Mouse (Mus musculus): ENCODE measurements around the gene Scaf11. TPM values are rescaled to one million over a fixed set of nuclear protein-coding genes. Genes with fewer than 3 reads are reported as not detected.
A peak's percentile ranks its signal among the peaks of the same experiment; 100 is the strongest.
"Not testable (repeated sequence)": the region's sequence is repeated elsewhere in the genome, so short reads cannot be mapped to it uniquely, and the experiment has no call there.

Gene Scaf11
- total RNA-seq, 2 experiments from 2014 or later = 69.4 to 71.1 TPM

DNA sequence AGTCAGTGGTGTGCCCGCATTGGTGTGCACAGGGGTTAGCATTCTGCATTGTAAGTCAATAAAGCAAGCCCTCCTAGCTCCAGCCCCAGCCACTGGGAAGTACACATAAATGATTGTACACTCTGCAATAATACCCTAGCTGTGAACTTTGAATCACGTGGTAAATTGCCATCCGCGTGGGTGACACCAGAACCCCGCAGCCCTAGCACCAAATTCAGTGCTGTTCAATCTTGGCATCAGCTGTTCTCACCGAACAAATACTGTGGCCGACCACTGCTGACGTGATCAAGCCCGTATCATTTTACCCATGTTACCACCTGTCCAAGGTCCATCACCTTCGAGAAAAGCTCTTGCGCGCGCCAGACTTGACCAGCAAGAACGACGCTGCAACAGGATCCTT is 3.2 kb upstream of the Scaf11 start:
- DNase-seq = peak; percentile 2

DNA sequence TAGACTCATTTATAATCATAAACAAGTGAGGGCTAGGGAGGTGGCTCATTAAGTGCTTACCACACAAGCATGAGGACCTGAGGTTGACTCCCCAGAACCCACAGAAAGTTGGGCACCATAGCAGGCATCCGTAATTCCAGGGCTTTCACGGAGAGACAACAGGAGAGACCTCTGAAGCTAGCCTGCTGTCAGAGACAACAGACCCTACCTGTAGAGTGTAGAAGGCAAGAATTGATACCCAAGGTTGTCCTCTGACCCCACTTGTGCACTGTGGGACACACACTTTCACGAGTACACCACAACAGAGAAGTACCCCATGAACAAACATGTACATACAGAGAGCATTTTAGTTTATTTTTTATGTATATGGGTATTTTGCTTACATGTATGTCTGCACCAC is 2.0 kb upstream of the Scaf11 start:
- peak; percentile 3 for DNase-seq

DNA sequence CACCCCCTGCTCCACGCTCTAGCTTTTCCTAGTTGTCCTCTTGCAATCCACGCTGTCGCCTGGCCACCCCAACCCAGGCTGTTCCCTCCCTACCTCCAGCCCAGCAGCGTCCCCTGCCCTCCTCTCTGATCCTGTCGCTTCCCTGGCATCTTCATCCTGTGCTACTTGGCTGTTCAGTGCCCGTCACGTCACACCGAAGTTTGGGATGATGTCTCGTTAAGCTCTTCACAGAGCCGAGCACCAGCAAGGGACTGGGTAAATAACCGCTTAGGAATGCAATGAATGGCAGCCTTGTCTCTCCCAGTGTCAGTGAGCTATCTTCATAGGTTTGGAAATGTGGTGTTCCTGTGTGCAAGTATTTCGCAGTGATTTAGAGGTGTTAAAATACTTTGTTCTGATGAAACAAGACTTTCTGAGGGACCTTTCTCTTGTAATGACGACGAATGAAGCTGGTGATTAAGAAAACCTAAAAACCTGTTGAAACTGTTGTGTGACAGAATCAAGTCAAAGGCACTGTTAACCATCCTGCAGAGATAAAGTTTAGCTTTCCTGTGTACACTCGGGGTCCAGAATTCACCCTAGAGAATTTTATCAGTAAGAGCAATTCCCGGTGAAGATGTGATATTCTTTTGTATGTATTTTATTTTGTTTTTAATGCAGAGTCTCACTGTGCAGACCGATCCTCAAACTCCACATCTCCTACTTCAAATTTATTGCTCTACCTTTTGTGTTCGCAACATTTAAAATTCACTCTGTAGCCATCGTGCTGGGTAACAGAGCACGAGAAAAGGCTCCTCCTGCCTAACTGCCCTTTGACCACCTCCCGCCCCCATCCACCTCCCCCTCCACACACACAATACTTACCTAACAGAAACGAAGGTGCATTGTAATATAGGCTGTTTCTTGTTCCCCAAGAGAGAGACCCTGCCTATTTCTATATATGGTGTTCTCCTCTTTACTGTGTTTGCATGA is 1.2 kb upstream of the Scaf11 start:
- no peak for DNase-seq

DNA sequence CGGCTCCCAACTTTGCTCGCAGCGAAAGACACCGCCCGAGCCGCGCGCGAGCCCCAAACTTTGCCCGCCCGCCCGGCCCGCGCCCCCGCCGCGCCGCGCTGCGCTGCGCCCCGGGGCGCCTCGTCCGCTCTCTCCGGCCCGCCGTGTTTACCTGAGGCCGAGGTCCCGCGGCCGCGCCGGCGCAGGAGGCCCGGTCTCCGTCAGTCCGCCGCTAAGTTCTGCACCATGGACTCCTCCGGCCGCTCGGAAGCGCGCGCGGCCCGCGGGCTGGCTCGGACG is 253 bp downstream of the Scaf11 start:
- no peak for DNase-seq

- peak; percentile 69 for DNase-seq
Measured at GRCm38 (mm10) chr15:96459741-96460450, 747 bp downstream of the Scaf11 start.

DNA sequence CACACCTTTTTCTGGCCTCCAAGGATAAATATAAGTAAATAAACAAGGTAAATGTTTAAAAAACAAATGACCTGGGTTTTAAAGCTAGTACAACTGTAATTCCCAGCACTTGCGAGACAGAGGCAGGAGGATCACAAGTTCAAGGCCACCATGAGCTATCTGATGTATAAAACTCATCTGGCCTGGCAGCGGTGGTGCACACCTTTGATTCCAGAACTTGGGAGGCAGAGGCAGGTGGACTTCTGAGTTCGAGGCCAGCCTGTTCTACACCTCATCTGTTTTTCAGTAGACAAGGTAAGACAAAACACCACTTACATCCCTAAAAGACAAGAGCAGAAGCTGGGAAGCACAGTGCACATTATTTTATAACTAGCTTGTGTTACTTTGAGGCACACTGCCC is 2.4 kb downstream of the Scaf11 start:
- no peak for DNase-seq

- DNase-seq = no peak
Measured at GRCm38 (mm10) chr15:96457338-96457664, 3.3 kb downstream of the Scaf11 start.

DNA sequence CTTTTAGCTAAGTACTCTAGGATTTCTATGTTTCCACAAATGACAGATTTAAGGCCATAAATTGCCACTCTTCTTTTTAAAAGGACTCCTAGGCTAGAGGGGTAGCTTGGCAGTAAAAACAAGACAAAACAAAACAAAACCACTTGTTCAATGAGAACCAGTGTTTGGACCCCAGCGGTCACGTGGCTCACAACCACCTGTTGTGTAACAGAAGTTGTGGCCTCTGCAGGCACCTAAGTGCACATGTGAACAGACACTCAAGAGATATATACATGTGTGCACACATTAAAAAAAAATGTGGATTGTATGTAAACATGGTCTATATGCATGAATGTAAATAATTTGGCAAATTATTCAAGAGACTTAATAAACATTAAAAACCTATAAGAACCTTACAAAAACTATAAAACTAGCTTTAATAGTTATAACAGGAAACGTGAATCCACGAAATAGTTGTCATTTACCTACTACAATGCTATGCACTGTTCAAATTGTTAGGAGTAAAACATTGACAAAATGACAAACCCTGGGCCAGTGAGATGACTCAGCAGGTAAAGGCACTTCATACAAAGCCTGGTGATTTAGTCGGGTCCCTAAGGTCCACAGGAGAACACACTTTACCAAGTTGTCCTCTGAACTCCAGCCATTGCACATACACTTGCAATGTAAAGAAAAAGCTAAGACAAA is 3.8 kb downstream of the Scaf11 start:
- DNase-seq = no peak

- DNase-seq = no peak
Measured at GRCm38 (mm10) chr15:96455595-96456214, 4.9 kb downstream of the Scaf11 start.

DNA sequence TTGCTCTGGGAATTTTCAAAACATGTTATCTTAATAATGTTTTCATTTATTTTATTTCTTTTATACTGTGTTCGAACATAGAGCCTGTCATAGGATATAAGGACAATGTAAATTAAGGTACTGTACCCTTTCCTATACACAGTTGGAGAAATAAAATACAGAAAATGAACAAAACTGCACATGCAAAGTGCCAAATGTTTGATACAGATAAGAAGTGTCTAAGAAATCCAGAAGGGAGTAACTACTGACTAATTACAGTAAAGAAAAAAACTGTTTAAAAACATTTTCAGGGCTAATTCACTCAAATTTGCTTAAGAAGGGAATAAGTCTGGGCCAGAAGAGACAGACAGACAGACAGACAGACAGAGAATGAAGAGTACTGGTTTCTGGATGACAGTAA is 7.3 kb downstream of the Scaf11 start:
- DNase-seq = no peak

- no peak for DNase-seq
Measured at GRCm38 (mm10) chr15:96448656-96449299, 11.9 kb downstream of the Scaf11 start.

GRCm38 (mm10) chr15:96446785-96447184 is 13.9 kb downstream of the Scaf11 start:
- no peak for DNase-seq

DNA sequence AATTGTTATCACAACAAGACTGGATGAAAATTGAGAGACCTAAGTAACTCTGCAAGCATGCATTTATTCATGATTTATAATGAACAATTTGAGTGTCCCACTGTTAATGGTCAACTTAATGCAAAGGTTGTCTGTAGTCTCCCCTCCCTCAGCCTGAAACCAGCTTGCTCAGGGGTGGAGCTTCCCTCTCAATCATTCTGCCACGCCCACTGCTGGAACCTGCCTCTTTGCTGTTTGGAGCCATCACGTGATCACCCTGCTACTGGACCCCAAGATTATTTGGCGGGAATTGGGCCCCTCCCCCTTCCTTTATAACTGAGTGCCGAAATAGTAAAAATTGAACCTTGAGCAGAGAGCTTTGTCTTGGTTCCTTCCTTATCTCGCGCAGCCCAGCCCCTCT is 19.2 kb downstream of the Scaf11 start:
- DNase-seq = not testable (repeated sequence)

DNA sequence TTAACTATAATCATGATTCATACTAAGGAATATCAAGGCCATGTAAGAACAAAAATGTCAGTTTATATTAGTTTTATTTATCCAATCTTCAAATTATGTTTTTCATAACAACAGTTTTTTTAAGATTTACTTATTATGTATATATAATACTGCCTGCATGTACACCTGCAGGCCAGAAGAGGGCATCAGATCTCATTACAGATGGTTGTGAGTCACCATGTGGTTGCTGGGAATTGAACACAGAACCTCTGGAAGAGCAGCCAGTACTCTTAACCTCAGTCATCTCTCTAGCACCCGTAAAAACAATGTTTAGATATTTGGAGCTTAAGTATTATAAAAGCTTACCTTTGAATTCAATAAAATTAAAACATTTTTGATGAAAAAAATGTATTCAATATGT is 26.4 kb downstream of the Scaf11 start:
- DNase-seq = no peak

GRCm38 (mm10) chr15:96419920-96420319 is 40.7 kb downstream of the Scaf11 start:
- DNase-seq = no peak

DNA sequence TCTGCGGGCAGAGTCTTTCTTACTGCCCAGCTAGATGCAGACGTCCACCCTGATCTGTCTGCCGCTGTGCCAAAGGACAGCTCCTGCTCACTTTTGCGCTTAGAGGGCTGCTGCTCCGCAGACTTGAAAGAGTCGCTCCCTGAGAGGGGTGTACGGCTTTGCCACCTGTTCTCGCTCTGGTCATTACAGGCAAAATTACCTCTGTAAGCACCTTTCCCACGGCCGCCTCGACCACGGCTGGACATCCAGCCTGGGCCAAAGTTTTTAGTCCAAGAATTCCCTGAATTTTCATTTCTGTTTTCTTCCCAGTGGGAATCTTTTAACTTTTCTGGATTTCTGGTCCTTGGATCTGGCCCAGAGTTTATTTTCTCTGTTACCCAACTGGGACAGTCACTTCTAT is 42.5 kb downstream of the Scaf11 start:
- DNase-seq = no peak

DNA sequence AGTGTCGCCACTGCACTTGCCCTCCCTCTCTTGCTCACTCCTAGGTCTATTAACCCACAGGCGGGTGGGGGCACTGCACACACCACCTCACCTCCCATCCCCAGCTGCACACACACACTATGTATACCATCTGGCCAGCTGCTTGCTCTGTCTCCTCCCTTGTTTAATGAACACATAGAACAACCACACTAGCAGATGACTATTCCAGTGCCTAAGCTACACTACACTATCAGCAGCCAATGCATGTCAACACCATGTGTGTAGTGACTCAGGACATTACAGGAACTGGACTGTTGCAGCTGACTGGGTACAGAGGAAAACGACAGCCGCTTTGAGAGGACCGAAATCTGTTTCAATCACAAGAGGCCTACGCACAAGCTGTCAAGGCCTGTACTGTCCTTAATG is 51.9 kb downstream of the Scaf11 start:
- no peak for DNase-seq

DNA sequence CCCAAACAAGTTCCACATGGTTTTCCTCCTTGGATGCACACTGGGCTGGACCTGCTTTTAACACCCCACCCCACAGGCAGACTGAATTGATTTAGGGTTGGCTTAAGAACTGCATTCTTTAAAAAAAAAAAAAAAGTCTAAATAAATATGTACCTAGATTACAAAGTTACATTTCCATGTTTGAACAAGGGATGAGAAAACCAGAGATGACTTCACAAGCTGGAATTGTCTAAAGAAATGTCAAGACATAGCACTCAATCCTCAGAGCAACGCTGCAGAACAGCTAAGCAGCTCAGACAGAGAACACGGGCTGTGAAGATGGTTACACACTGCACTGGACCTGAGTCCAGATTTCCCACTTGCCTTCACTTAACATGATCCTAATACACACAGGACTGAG is 53.5 kb downstream of the Scaf11 start:
- no peak for DNase-seq

GRCm38 (mm10) chr15:96406253-96406652 is 54.4 kb downstream of the Scaf11 start:
- no peak for DNase-seq

DNA sequence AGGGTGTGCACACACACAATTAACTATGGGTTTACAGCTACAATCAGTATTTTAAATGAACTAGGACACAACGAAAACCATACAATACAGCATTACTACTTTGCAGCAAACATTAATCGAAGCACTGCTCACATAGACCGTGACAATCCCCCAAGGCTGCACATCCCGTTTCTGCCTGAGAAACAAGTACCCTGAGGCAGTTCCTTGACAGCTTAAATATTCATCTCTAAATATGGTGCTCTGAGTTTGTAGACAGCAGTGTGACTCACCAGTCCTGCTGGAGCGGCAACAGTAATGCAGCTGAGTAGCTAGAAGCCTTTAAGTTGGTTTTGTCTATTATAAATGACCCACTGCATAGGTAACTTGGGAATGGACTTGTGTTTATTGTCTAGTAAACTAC is 55.1 kb downstream of the Scaf11 start:
- no peak for DNase-seq

DNA sequence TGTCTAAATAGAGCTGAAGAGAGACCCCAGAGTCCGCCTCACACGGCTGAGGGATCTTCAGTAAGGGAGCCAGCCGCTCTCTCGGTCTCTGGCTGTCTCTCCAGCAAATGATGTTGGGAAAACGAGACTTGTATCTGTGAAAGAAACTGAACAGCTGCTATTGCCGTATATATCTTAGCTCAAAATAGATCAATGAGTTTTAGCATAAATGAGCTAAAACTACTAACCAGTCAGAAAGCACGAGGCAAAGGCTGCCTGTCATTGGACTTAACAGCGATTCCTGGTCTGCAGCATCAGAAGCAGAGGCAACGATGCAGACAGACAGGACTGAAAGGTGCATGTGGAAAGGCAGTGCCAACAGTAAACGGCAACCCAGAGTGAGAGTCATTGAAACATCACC is 62.3 kb downstream of the Scaf11 start:
- DNase-seq = no peak

GRCm38 (mm10) chr15:96396641-96397344 is 63.9 kb downstream of the Scaf11 start:
- no peak for DNase-seq

All from heart, postnatal 4 days (tissue).